Mouse (Mus musculus) olfactory bulb, adult 2 months (tissue): ENCODE measurements around the gene Brpf3.

ENCODE experiments used
- CTCF ChIP-seq: fragments of 200-500 bp; IDR thresholded peaks from 2 replicates; pipeline ENCODE4 v1.5.1; 2012; ENCODE audit warnings: low read depth, mild to moderate bottlenecking, low read length, moderate library complexity; ENCODE audit not compliant: insufficient read depth
- POLR2A ChIP-seq: fragments of 200-500 bp; IDR thresholded peaks from 2 replicates; pipeline ENCODE4 v1.6.1; 2012; ENCODE audit warnings: mild to moderate bottlenecking, low read depth, low read length, moderate library complexity; ENCODE audit not compliant: insufficient read depth

- TF ChIP-seq CTCF (no peak), POLR2A (no peak)
Measured at GRCm38 (mm10) chr17:28854377-28854776, 53.5 kb downstream of the Brpf3 start.
